Mouse (Mus musculus): ENCODE results near the gene Hmgb1. TPM values are rescaled to one million over a fixed set of nuclear protein-coding genes. Genes with fewer than 3 reads are reported as not detected.
A peak's percentile ranks its signal among the peaks of the same experiment; 100 is the strongest.

The Hmgb1 gene
- polyA plus RNA-seq, 1 experiment: 316 TPM

DNA sequence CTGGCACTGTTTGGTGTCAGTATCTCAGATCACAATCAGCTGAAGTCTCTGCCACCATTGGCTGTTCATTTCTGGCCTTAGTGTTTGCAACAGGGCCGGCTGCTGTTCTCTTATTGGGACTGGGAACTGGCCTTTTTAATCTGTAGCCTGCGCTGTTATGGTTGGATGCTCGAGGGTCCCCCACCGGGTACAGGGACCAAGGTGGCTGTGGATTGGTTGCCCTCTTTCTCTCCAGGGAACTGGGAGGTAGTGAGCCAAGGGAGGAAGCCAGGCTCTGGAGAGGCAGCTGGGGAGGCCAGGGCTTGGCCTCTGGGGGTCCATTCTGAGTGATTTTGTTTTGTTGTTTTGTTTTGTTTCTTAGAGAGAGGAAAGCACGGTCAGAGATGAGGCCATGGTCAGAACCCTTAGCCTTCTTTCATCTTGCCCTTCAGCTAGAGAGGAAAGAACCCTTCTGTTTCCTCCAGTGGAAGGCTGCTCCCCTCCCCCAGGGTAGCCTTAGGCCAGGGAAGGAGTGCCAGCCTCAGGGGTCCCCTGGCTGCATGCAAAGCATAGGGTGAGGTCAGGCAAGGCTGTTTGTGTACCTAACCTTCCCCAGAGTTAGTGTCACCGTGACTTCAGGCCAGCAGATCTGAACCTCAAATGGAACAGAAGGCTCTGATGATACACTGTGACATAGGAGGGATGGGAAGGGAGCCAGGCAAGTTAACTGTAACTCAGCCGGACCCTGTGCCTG lies 66.3 kb downstream of the Hmgb1 start:
- TF ChIP-seq CTCF (IDR thresholded peaks at IDR 0.05; ENCODE audit: borderline replicate concordance, extremely low read depth, insufficient read depth, insufficient read length): no peak
- DNase-seq (ENCODE audit: low read depth): no peak

DNA sequence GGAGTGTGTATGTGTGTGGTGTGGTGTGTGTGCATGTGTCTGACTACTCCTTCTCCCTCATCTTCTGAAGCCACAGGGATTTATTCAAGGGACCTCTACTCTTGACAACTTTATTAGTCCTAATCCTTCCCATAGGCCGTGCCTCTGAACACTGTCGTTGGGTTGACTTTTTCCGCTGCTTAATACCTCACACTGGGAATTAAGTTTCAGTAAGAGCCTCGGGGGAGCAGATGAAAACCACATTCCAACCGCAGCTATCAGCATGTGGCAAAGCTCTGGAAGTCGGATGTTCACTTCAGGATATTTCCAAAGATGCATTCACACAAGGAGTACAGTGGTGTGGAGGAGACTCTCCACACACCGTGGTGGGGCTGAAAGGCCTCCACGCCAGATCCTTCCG lies 69.7 kb downstream of the Hmgb1 start:
- TF ChIP-seq POLR2A (IDR thresholded peaks at IDR 0.05; ENCODE audit: borderline replicate concordance, extremely low read depth, insufficient read depth, insufficient read length, poor library complexity, severe bottlenecking): no peak
- TF ChIP-seq CTCF (IDR thresholded peaks at IDR 0.05; ENCODE audit: borderline replicate concordance, extremely low read depth, insufficient read depth, insufficient read length): no peak
- no peak for DNase-seq (ENCODE audit: low read depth)

DNA sequence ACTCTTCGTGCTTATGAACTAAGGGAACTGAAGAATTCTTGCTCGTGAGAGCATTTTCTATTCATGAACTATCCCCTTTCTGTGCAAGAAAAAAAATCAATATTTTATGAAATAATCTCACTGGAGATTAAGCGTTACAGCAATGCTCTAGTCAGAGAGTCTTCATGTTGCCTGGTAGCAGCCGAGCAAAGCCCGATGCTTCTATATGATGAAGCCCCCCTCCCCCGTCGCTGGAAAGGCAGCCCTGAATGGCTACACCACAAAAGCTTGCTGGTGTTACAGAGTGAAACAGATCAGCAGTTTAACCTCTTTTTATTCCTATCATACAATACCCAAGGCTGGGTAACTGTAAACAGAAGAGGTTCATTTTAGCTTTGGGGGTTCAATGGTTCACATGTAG lies 70.3 kb downstream of the Hmgb1 start:
- TF ChIP-seq CTCF (IDR thresholded peaks at IDR 0.05; ENCODE audit: borderline replicate concordance, extremely low read depth, insufficient read depth, insufficient read length): no peak
- TF ChIP-seq POLR2A (IDR thresholded peaks at IDR 0.05; ENCODE audit: borderline replicate concordance, extremely low read depth, insufficient read depth, insufficient read length, poor library complexity, severe bottlenecking): no peak
- DNase-seq (ENCODE audit: low read depth): no peak

DNA sequence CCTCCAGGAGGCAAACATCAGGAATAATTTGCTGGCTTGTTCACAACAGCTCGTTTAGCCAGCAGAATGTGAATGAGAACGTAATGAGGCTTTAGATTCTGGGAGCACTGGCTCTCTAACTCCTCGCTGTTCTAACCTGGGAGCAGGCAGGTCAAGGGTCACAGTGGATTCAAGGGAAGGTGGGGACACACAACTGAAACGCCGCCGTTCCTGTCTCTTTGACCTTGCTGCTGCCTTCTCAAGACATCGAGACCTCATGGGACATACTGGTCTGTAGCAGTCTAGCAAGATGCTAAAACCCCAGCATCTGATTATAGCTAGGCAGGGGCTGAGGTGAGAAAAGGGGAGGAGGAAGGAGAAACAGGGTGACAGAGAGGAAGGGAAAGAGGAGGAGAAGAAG lies 70.8 kb downstream of the Hmgb1 start:
- TF ChIP-seq POLR2A (IDR thresholded peaks at IDR 0.05; ENCODE audit: borderline replicate concordance, extremely low read depth, insufficient read depth, insufficient read length, poor library complexity, severe bottlenecking): no peak
- TF ChIP-seq CTCF (IDR thresholded peaks at IDR 0.05; ENCODE audit: borderline replicate concordance, extremely low read depth, insufficient read depth, insufficient read length): no peak
- no peak for DNase-seq (ENCODE audit: low read depth)

DNA sequence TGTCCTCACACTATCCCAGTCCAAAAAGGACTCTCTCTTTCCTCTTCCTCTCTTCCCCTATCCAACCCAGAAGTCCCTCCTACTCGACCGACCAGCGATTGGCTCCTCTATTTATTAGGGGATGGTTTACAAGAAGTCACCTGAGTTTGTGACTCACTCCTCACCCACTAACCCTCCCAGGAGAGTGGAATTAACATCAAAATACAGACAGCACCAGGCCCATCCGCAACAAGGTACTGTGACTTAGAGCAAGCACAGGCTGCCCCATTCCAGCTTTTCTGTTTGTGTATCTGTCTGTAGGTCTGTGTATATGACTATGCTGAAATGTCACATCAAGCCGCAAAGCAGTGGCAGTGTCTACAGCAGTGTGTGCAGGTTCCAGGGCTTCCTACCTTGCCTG lies 71.7 kb downstream of the Hmgb1 start:
- DNase-seq (ENCODE audit: low read depth): no peak

DNA sequence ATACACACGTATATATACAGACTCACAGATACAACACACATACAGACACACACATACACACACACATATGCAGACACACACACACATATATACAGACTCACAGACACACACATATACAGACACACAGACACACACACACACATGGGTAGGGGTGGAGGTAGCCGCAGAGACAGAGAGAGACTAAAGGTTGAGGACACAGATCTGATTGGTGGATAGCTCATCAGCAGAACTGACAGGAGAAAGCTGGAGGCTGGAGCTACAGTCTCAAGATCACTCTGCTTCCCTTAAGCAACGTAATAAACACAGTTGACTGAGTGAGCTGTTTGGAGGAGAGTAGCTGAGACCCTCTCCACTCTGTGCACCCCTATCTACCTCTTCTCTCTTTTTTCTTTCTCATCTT lies 75.1 kb downstream of the Hmgb1 start:
- no peak for DNase-seq (ENCODE audit: low read depth)
- TF ChIP-seq CTCF (IDR thresholded peaks at IDR 0.05; ENCODE audit: borderline replicate concordance, extremely low read depth, insufficient read depth, insufficient read length) (no peak), POLR2A (IDR thresholded peaks at IDR 0.05; ENCODE audit: borderline replicate concordance, extremely low read depth, insufficient read depth, insufficient read length, poor library complexity, severe bottlenecking) (no peak)

More for the DNA sequence above, 71.7 kb downstream of the Hmgb1 start:
- TF ChIP-seq POLR2A (IDR thresholded peaks at IDR 0.05; ENCODE audit: borderline replicate concordance, extremely low read depth, insufficient read depth, insufficient read length, poor library complexity, severe bottlenecking): no peak
- no peak for TF ChIP-seq CTCF (IDR thresholded peaks at IDR 0.05; ENCODE audit: borderline replicate concordance, extremely low read depth, insufficient read depth, insufficient read length)

DNA sequence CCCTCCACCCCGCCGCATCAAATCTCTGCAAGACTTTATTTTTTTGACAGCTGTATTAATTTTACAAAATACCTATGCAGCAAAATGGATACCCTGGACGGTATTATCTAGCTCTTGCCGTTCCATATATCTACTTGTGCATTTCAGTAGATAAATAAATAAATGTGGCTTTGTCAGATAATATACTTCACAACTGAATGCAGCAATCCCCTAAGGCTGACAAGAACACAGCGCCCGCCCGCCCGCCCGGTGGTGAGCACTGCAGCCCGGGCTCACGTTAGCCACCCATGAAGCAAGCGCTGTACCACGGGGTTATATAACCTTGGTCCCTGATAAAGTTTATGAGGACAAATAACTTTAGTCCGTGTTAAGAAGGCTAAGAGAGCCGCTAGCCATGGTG lies 76.1 kb downstream of the Hmgb1 start:
- DNase-seq (ENCODE audit: low read depth): no peak
- TF ChIP-seq POLR2A (IDR thresholded peaks at IDR 0.05; ENCODE audit: borderline replicate concordance, extremely low read depth, insufficient read depth, insufficient read length, poor library complexity, severe bottlenecking) (no peak), CTCF (IDR thresholded peaks at IDR 0.05; ENCODE audit: borderline replicate concordance, extremely low read depth, insufficient read depth, insufficient read length) (no peak)

DNA sequence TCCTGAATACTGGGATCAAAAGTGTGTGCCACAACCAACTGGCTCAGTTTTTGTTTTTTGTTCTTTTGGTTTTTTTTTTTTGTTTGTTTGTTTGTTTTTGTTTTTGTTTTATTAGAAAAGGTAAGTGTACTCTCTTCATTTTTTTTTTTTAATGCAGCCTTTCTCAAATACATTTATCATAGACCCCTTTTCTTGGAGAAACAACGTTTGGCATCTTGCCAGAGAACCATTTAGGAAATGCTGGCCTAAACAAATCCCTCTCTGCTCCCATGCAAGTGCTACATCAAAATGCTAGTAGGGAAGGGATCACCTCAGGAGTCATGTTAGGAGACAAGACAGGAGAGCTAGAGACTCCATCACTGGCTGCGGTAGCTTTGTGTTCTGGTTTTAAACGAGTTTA lies 76.7 kb downstream of the Hmgb1 start:
- peak; percentile 35 for DNase-seq (ENCODE audit: low read depth)
- no peak for TF ChIP-seq CTCF (IDR thresholded peaks at IDR 0.05; ENCODE audit: borderline replicate concordance, extremely low read depth, insufficient read depth, insufficient read length)
- no peak for TF ChIP-seq POLR2A (IDR thresholded peaks at IDR 0.05; ENCODE audit: borderline replicate concordance, extremely low read depth, insufficient read depth, insufficient read length, poor library complexity, severe bottlenecking)

DNA sequence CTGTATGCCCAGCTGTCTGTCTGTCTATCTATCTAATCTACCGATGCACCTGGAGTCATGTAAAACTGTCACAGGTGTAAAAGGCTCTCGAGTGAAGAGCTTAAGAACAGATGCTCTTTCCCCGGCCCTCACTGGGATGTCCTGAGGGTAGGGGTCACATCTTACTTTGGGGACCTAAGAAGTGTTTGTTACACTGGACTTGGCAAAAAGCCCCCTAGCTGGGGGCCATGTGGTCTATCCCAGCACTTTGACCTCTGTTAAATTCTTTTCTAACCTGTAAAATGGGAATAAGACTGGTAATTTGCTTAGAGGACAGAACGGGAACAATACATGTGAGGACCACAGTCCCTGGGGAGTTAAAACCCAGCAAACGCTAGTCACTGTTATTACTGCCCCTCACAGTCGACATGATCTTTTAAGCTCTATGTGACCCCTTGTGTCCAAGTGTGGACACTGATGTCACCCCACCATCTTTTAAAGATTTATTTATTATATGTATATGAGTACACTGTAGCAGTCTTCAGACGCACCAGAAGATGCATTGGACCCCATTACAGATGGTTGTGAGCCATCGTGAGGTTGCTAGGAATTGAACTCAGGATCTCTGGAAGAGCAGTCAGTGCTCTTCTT lies 80.1 kb downstream of the Hmgb1 start:
- no peak for TF ChIP-seq CTCF (IDR thresholded peaks at IDR 0.05; ENCODE audit: borderline replicate concordance, extremely low read depth, insufficient read depth, insufficient read length)
- no peak for TF ChIP-seq POLR2A (IDR thresholded peaks at IDR 0.05; ENCODE audit: borderline replicate concordance, extremely low read depth, insufficient read depth, insufficient read length, poor library complexity, severe bottlenecking)
- DNase-seq (ENCODE audit: low read depth): no peak

DNA sequence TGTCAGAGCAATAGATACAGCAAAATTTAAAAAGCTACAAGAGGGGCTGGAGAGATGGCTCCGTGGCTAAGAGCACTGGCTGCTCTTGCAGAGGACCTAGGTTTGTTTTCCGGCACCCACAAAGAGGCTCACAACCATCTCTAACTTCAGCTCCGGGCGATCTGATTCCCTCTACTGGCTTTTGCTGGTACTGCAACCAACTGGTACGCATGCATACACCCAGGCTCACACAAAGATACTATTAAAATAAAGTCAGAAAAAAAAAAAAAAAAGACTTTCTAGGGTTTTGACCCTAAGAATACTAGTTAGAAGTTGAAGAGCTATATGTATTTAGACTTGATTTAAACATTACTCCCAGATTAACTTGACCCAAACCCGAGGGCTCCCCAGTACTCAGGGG lies 82.4 kb downstream of the Hmgb1 start:
- no peak for DNase-seq (ENCODE audit: low read depth)
- no peak for TF ChIP-seq POLR2A (IDR thresholded peaks at IDR 0.05; ENCODE audit: borderline replicate concordance, extremely low read depth, insufficient read depth, insufficient read length, poor library complexity, severe bottlenecking)
- TF ChIP-seq CTCF (IDR thresholded peaks at IDR 0.05; ENCODE audit: borderline replicate concordance, extremely low read depth, insufficient read depth, insufficient read length): peak; percentile 27; the same call in 1 of the 2 replicates

DNA sequence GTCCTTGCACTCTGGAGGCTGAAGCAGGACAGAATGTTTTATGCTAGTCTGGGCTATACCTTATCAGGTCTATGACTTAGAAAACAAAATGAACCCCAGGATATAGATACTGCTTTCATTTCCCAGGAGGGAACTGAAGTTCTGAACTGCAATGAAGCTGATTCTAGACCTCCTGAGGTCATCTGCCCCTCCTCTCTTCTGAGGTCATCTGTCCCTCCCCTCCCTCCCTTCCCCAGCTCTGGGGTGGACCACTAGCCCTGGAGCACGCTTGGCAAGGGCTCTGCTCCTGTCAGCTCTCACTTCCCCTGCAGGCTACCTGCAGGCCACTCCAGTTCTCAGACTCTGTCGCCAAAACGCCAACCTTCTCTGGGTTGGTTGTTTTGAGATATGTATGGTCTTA lies 84.2 kb downstream of the Hmgb1 start:
- no peak for TF ChIP-seq CTCF (IDR thresholded peaks at IDR 0.05; ENCODE audit: borderline replicate concordance, extremely low read depth, insufficient read depth, insufficient read length)
- TF ChIP-seq POLR2A (IDR thresholded peaks at IDR 0.05; ENCODE audit: borderline replicate concordance, extremely low read depth, insufficient read depth, insufficient read length, poor library complexity, severe bottlenecking): no peak
- DNase-seq (ENCODE audit: low read depth): no peak

DNA sequence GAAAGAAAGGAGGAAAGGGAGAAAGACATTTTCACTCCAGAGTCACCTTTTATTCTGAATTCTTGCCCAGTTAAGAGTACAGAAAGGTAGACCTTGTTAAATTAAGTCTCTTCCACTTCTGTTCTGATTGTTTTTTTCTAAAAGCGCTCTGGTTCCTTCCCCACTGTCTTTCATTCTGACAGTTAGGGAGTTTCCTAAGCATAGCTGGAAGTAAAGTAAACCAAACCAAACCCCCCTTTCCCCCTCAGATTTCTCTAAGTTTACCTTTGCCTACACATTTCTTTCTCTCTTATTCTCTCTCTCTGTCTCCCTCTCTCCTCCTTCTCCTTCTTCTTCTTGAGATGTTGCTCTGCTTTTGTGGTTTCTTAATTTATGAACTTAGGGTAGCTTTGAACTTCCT lies 85.3 kb downstream of the Hmgb1 start:
- no peak for TF ChIP-seq CTCF (IDR thresholded peaks at IDR 0.05; ENCODE audit: borderline replicate concordance, extremely low read depth, insufficient read depth, insufficient read length)
- no peak for TF ChIP-seq POLR2A (IDR thresholded peaks at IDR 0.05; ENCODE audit: borderline replicate concordance, extremely low read depth, insufficient read depth, insufficient read length, poor library complexity, severe bottlenecking)
- no peak for DNase-seq (ENCODE audit: low read depth)
